Mouse (Mus musculus) ES-E14 (cell line): ENCODE data around the gene Gosr1. TPM values are rescaled to one million over a fixed set of nuclear protein-coding genes. Genes with fewer than 3 reads are reported as not detected.
"Not testable (repeated sequence)": the region's sequence is repeated elsewhere in the genome, so short reads cannot be mapped to it uniquely, and the experiment has no call there.

Source experiments
- DNase-seq: peaks from one replicate; pipeline ENCODE4 v3.0.0-alpha.2; 2013; ENCODE audit warnings: low read depth, low spot score
- H3K27ac ChIP-seq: 2 replicates; pipeline ENCODE4 v1.5.1; 2012; ENCODE audit warnings: low read depth, mild to moderate bottlenecking, low read length, moderate library complexity, mixed read lengths; ENCODE audit not compliant: poor library complexity, insufficient read depth, severe bottlenecking
- H3K36me3 ChIP-seq: 2 replicates; pipeline ENCODE4 v1.6.1; 2012; ENCODE audit warnings: mild to moderate bottlenecking, low read length, moderate library complexity, mixed read lengths; ENCODE audit not compliant: control insufficient read depth, poor library complexity, insufficient read depth, severe bottlenecking
- H3K4me1 ChIP-seq, 2 experiments: fragments of 150-350 bp in 1 of 2; sonication (generic) in 1 of 2; 2 replicates each; pipeline ENCODE4 v1.6.1; 2012; ENCODE audit warnings: low read length in 2 of 2, mild to moderate bottlenecking in 1 of 2, mixed read lengths in 1 of 2; ENCODE audit not compliant: control insufficient read depth in 2 of 2, insufficient read depth in 2 of 2, poor library complexity in 1 of 2
- H3K4me3 ChIP-seq, 2 experiments: fragments of 150-350 bp in 1 of 2; sonication (generic) in 1 of 2; 2 replicates each; pipeline ENCODE4 v1.5.1; 2012; ENCODE audit warnings: low read length in 2 of 2, low read depth in 1 of 2, mild to moderate bottlenecking in 1 of 2, mixed read lengths in 1 of 2; ENCODE audit not compliant: insufficient read depth in 1 of 2, poor library complexity in 1 of 2, severe bottlenecking in 1 of 2
- H3K9ac ChIP-seq: 2 replicates; pipeline ENCODE4 v1.6.1; 2012; ENCODE audit warnings: low read depth, mild to moderate bottlenecking, low read length, mixed read lengths; ENCODE audit not compliant: poor library complexity, insufficient read depth, severe bottlenecking
- H3K9me3 ChIP-seq: fragments of 150-350 bp; sonication (generic); 2 replicates; pipeline ENCODE4 v1.6.1; 2012; ENCODE audit warnings: low read depth, mild to moderate bottlenecking, low read length; ENCODE audit not compliant: control insufficient read depth, insufficient read depth
- CHD2 ChIP-seq: IDR thresholded peaks from 2 replicates; pipeline ENCODE4 v1.6.1; 2014; ENCODE audit warnings: mild to moderate bottlenecking, low read depth, low read length, inconsistent platforms
- HCFC1 ChIP-seq: IDR thresholded peaks from 2 replicates; pipeline ENCODE4 v1.6.1; 2012; ENCODE audit warnings: low read length, inconsistent platforms, borderline replicate concordance; ENCODE audit not compliant: insufficient read depth
- MAFK ChIP-seq: IDR thresholded peaks from 2 replicates; pipeline ENCODE4 v1.6.1; 2014; ENCODE audit warnings: mild to moderate bottlenecking, low read depth, low read length, inconsistent platforms; ENCODE audit not compliant: insufficient read depth
- ZC3H11A ChIP-seq: IDR thresholded peaks from 2 replicates; pipeline ENCODE4 v1.6.1; 2012; ENCODE audit warnings: low read depth, mild to moderate bottlenecking, inconsistent platforms, low read length, borderline replicate concordance
- ZNF384 ChIP-seq: IDR thresholded peaks from 2 replicates; pipeline ENCODE4 v1.6.1; 2012; ENCODE audit warnings: low read depth, low read length, inconsistent platforms
- in situ Hi-C, 2 experiments: fragments of 600-800 bp; cut with MboI; formaldehyde crosslinking; loops; one replicate each; pipeline ENCODE4 v1.15.1; 2025; ENCODE audit warnings: low sequenced_read_pairs in 2 of 2, inconsistent platforms in 1 of 2; ENCODE audit not compliant: unreplicated experiment in 2 of 2
- total RNA-seq: library from RNA; depleted of rRNA; stranded (reverse); fragments of 300-350 nt; gene quantifications from 2 replicates; pipeline ENCODE4 v1.2.3, GENCODE M21; 2012

Gene Gosr1
- total RNA-seq, 1 experiment, result 18.3 TPM

DNA sequence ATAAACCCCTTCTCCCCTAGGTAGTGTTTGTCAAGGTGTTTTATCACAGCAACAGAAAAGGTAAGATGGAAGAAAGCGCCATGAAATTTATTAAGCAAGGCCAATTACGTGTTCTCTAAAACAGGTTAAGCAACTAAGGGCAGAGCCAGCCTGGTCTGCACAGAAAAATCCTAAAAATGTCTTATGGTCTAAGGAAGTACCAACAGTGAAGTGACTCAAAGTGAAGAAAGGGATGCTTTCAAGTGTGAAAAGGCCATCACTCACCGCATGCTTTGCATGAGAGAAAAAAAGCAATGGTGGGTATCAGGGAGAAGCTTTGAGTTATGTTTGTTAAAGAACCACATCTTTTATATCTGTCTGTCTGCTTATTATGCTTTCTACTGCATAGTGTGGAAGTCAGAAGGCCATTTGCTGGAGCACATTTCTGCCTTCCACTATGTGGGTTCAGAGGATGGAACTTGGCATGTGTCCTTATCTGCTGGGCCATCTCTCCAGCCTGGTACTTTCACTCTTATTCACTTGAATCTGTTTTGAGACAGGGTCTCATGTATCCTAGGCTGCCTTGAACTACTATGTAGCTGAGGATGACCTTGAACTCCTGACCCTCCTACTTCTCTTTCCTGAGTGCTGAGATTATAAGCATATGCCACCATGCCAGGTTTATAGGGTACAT lies 43.8 kb upstream of the Gosr1 start:
- Histone ChIP-seq H3K4me1 (peaks cover 0 to 2% of the 10 kb centered on the region in 2 experiments; a peak in 1 of 4 replicates), H3K9ac (no peak overlapping the region), H3K9me3 (no peaks in the 10 kb centered on the region), H3K36me3 (no peaks in the 10 kb centered on the region), H3K27ac (no peak overlapping the region), H3K4me3 (no peak overlapping the region)
- in situ Hi-C loops, result no loop called here
- TF ChIP-seq HCFC1 (no peak), ZC3H11A (no peak), MAFK (no peak), ZNF384 (no peak), CHD2 (no peak)
- DNase-seq, result no peak

DNA sequence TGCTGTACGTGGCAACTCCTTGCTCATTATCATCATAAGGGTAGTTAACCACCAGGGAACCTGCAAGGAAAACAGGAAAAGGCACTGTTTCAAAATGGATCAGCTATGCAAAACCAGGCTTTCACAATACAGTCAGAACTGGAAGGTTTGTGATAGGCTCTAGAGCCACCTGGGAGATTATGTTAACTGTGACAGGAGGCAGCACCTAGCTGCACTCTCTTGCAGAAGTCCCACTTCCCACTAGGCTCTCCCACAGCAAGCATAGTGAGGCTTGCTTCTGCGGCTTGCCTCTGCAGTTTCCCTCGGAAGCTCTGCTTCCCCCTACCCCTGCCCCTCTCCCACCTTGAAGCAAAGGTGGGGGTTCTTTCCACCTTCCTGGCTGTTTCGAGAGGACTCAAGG lies 42.6 kb upstream of the Gosr1 start:
- Histone ChIP-seq H3K27ac (no peak overlapping the region), H3K36me3 (no peaks in the 10 kb centered on the region), H3K4me1 (peaks cover 0 to 2% of the 10 kb centered on the region in 2 experiments; a peak in 1 of 4 replicates), H3K4me3 (no peak overlapping the region), H3K9ac (no peak overlapping the region), H3K9me3 (no peaks in the 10 kb centered on the region)
- TF ChIP-seq HCFC1 (no peak), ZNF384 (no peak), ZC3H11A (no peak), CHD2 (no peak), MAFK (no peak)
- in situ Hi-C loops, result no loop called here
- DNase-seq, result no peak

DNA sequence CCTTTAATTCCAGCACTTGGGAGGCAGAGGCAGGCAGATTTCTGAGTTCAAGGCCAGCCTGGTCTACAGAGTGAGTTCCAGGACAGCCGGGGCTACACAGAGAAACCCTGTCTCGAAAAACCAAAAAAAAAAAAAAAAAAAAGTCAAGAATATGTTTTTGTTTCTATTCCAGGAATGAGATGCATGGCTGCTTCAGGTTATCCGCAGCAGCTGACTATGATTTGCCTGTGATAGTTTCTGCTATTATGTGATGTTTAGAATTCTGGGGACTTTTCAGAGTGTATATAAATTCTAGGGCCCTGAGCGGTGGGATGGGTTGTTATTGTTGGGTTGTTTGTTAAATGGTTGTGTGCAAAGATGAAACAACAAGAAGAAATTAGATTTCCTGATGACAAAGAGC lies 41.7 kb upstream of the Gosr1 start:
- H3K27ac ChIP-seq, H3K4me3 ChIP-seq, H3K9me3 ChIP-seq, H3K4me1 ChIP-seq, DNase-seq, in situ Hi-C loops, H3K36me3 ChIP-seq, H3K9ac ChIP-seq: not testable (repeated sequence)

DNA sequence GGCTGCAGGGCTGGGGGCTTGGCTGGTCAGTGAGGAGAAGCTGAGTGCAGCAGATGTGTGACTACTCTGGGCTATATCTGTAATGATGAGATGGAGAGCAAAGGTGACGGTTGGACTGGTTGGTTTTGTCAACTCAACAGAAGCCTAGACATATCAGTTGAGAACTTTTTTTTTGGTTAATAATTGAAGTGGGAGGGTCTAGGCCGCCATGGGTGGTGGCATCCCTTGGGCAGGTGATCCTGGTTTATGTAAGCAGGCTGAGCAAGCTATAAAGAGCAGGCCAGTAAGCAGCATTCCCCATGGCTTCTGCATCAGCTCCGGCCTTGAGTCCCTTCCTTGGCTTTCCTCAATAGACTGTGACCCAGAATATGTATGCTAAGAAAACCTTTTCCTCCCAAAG lies 39.9 kb upstream of the Gosr1 start:
- no peak overlapping the region for H3K4me3 ChIP-seq
- H3K36me3 ChIP-seq, result no peaks in the 10 kb centered on the region
- in situ Hi-C loops, result no loop called here
- TF ChIP-seq MAFK, result no peak
- no peaks in the 10 kb centered on the region for H3K9me3 ChIP-seq
- DNase-seq, result no peak
- no peak overlapping the region for H3K9ac ChIP-seq
- H3K27ac ChIP-seq, result no peak overlapping the region
- peaks cover 0 to 2% of the 10 kb centered on the region in 2 experiments; a peak in 1 of 4 replicates for H3K4me1 ChIP-seq

DNA sequence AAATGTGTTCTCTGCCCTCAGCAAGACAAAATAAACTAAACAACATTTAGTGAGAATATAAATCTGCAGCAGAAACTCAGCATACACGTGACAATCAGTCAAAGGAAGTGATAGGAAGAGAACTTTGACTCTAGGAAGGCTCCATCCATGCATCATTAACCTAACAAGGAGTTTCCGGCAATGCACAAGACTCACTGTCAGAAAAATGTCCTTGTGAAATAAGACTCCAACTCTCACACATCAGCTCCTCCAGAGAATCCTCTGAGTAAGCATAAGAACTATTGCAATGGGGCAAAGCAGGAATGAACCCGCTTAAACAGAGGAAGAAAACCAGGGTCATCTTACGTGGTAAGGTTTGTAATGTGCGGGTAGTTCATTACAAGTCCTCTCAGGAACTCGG lies 33.9 kb upstream of the Gosr1 start:
- H3K9ac ChIP-seq, result no peak overlapping the region
- no peak overlapping the region for H3K4me3 ChIP-seq
- H3K36me3 ChIP-seq, result no peaks in the 10 kb centered on the region
- H3K9me3 ChIP-seq, result no peaks in the 10 kb centered on the region
- no peaks in the 10 kb centered on the region for H3K4me1 ChIP-seq
- in situ Hi-C loops, result no loop called here
- DNase-seq, result no peak
- no peak for TF ChIP-seq ZC3H11A
- TF ChIP-seq MAFK, result no peak
- TF ChIP-seq ZNF384, result no peak
- TF ChIP-seq CHD2, result no peak
- no peak for TF ChIP-seq HCFC1
- no peak overlapping the region for H3K27ac ChIP-seq
